Mouse (Mus musculus): ENCODE results near the gene Rabggtb.
A peak's percentile ranks its signal among the peaks of the same experiment; 100 is the strongest.

The Rabggtb gene

GRCm38 (mm10) chr3:153912546-153913509, at the start of gene Rabggtb:
Gene Rabggtb (minus strand): TSS chr3:153913009.
- DNase-seq: peak; percentile 96

GRCm38 (mm10) chr3:153961632-153962389, 49.0 kb upstream of the Rabggtb start:
- DNase-seq: no peak

GRCm38 (mm10) chr3:153960884-153961283, 48.1 kb upstream of the Rabggtb start:
- no peak for DNase-seq

- DNase-seq: no peak
These were observed 47.0 kb upstream of the Rabggtb start for GRCm38 (mm10) chr3:153959731-153960207.

GRCm38 (mm10) chr3:153959035-153959730, 46.4 kb upstream of the Rabggtb start:
- no peak for DNase-seq

- DNase-seq: no peak
These were observed 45.1 kb upstream of the Rabggtb start for GRCm38 (mm10) chr3:153957916-153958315.

GRCm38 (mm10) chr3:153948176-153948575, 35.4 kb upstream of the Rabggtb start:
- no peak for DNase-seq

GRCm38 (mm10) chr3:153947271-153947670, 34.5 kb upstream of the Rabggtb start:
- DNase-seq: no peak

GRCm38 (mm10) chr3:153944335-153944990, 31.7 kb upstream of the Rabggtb start, which contains the start of gene Acadm:
Gene Acadm (minus strand): TSS chr3:153944632.
- DNase-seq: peak; percentile 98

- no peak for DNase-seq
These were observed 31.1 kb upstream of the Rabggtb start for GRCm38 (mm10) chr3:153943901-153944334.

GRCm38 (mm10) chr3:153943003-153943640, 30.3 kb upstream of the Rabggtb start:
- DNase-seq: no peak

GRCm38 (mm10) chr3:153941613-153942012, 28.8 kb upstream of the Rabggtb start:
- DNase-seq: no peak

- no peak for DNase-seq
These were observed 27.7 kb upstream of the Rabggtb start for GRCm38 (mm10) chr3:153940486-153940885.

GRCm38 (mm10) chr3:153940021-153940420, 27.2 kb upstream of the Rabggtb start:
- no peak for DNase-seq

- no peak for DNase-seq
These were observed 24.5 kb upstream of the Rabggtb start for GRCm38 (mm10) chr3:153937116-153937810.

GRCm38 (mm10) chr3:153935878-153936277, 23.1 kb upstream of the Rabggtb start:
- no peak for DNase-seq

GRCm38 (mm10) chr3:153932461-153932860, 19.7 kb upstream of the Rabggtb start:
- no peak for DNase-seq

GRCm38 (mm10) chr3:153929526-153929925, 16.7 kb upstream of the Rabggtb start:
- DNase-seq: no peak

GRCm38 (mm10) chr3:153926333-153926732, 13.5 kb upstream of the Rabggtb start:
- no peak for DNase-seq

- no peak for DNase-seq
These were observed 8.5 kb upstream of the Rabggtb start for GRCm38 (mm10) chr3:153921147-153921910.

Data from layer of hippocampus, adult 9-11 months (tissue).